Mouse (Mus musculus) E14TG2a.4 (cell line): Measurements from ENCODE around the gene Grem1.

Experiments
- H3K27me3 ChIP-seq: 2 replicates; pipeline ENCODE4 v1.6.1; 2014; ENCODE audit warnings: low read length, control low read depth; ENCODE audit not compliant: insufficient read depth
- H3K36me3 ChIP-seq: 2 replicates; pipeline ENCODE4 v1.6.1; 2014; ENCODE audit warnings: low read length, control low read depth; ENCODE audit not compliant: insufficient read depth
- H3K4me1 ChIP-seq: replicated peaks from 2 replicates; pipeline ENCODE4 v1.6.1; 2014; ENCODE audit warnings: low read depth, low read length, control low read depth
- H3K4me3 ChIP-seq: replicated peaks from 2 replicates; pipeline ENCODE4 v1.5.1; 2014; ENCODE audit warnings: mild to moderate bottlenecking, low read length
- H3K9me3 ChIP-seq: 2 replicates; pipeline ENCODE4 v1.6.1; 2014; ENCODE audit warnings: low read length, control low read depth
- CTCF ChIP-seq: conservative IDR thresholded peaks from 2 replicates; pipeline ENCODE4 v1.5.1; 2014; ENCODE audit warnings: low read length
- NANOG ChIP-seq: IDR thresholded peaks from 2 replicates; pipeline ENCODE4 v1.6.1; 2014; ENCODE audit warnings: borderline replicate concordance, low read length, mixed read lengths
- POU5F1 ChIP-seq: IDR thresholded peaks from 2 replicates; pipeline ENCODE4 v1.6.1; 2014; ENCODE audit warnings: low read length, borderline replicate concordance

Gene Grem1

DNA sequence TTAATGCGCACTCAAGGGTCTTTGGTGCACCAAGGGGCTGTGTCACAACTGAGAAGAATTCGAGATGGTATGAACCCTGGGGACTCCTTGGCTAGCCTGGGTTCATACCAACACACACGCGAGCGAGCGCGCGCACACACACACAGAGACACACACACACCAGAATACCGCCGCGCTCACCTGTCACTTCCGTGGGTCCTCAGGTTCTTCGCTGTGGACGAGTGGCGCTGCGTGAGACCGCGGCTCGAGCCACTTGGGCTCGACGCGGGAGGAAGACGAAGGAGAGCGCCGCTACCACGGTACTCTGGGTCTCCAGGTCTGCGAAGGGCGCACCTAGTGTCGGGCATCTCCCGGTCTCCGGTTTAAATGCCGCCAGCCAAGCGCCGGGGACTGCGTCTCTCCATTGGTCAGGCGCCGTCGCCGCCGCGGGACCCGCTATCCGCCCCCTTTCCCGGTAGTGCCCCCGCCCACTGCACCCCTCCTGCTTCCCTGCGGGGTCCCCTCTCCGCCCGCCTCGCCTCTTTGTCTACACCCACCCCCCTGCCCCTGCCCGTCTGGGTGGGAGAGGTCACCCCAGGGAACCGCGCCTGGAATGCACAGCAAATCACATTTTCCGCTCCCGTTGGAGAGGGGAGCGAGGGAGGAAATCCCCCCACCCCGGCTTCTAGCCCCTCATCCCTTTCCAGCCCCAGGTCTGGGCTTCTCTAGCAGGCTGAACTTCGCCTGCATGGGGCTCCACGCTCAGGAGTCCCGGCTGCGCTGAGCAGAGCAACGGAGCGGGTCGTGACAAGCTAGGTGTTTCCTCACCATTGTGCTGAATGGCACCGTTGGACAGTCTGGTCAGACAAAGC lies at the start of gene Grem1:
Grem1 (minus strand) TSS at position 336 of the 851 bp plus-strand sequence.
- Histone ChIP-seq H3K36me3 (no peaks in the 10 kb centered on the region), H3K4me1 (peaks cover 22% of the 10 kb centered on the region), H3K9me3 (no peaks in the 10 kb centered on the region), H3K4me3 (peak within 1 kb of the TSS; percentile 79), H3K27me3 (peaks cover 61% of the 10 kb centered on the region)
- TF ChIP-seq NANOG (no peak), CTCF (no peak), POU5F1 (no peak)

GRCm38 (mm10) chr2:113807640-113808039 lies 49.2 kb upstream of the Grem1 start:
- H3K4me3 ChIP-seq = no peak overlapping the region
- peaks cover 18% of the 10 kb centered on the region for H3K9me3 ChIP-seq
- peaks cover 13% of the 10 kb centered on the region for H3K27me3 ChIP-seq
- no peak for TF ChIP-seq POU5F1
- no peak for TF ChIP-seq NANOG
- peak; percentile 62 for TF ChIP-seq CTCF
- H3K36me3 ChIP-seq = no peaks in the 10 kb centered on the region
- H3K4me1 ChIP-seq = peaks cover 12% of the 10 kb centered on the region

GRCm38 (mm10) chr2:113806851-113807577 lies 48.6 kb upstream of the Grem1 start:
- Histone ChIP-seq H3K27me3 (peaks cover 13% of the 10 kb centered on the region), H3K9me3 (peaks cover 18% of the 10 kb centered on the region), H3K4me1 (peaks cover 12% of the 10 kb centered on the region), H3K36me3 (no peaks in the 10 kb centered on the region), H3K4me3 (no peak overlapping the region)
- TF ChIP-seq CTCF = no peak
- TF ChIP-seq POU5F1 = no peak
- TF ChIP-seq NANOG = no peak

DNA sequence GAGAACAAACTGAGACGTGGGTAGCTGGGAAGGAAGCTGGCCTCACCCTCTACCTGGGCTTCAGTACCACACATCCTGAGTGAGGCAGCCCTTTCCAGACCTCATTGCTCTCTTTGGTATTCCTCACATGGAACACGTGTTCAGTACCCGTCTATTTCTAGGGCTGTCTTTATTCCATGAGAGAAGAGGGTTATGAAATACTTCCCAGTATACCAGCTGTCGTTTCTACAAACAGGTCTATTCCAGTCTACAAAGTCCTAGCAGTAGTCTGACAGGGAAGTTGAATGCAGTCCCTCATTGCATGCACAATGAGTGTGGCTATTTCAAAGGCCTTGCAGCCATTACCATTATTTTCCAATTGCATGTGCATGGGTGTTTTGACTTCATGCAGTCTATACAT lies 47.3 kb upstream of the Grem1 start:
- H3K9me3 ChIP-seq = peaks cover 15% of the 10 kb centered on the region
- no peaks in the 10 kb centered on the region for H3K36me3 ChIP-seq
- H3K27me3 ChIP-seq = peaks cover 13% of the 10 kb centered on the region
- TF ChIP-seq NANOG (no peak), CTCF (no peak), POU5F1 (no peak)
- H3K4me1 ChIP-seq = peaks cover 12% of the 10 kb centered on the region
- no peak overlapping the region for H3K4me3 ChIP-seq

DNA sequence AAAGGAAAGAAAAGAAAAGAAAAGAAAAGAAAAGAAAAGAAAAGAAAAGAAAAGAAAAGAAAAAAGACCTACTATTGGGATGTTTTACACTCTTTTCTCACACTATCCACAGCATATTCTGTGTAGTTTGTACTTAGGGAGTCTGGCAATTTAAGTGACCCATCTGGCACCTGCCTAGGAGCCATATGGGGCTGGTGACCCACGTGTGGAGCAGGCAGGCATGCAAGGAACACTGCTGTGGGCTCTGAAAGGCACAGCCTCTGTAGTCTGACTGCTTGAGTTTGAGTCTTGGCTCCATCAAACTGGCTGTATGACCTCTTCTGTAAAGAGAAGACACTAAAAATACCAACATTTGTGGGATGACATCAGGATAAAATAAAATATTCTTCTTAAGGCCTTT lies 45.3 kb upstream of the Grem1 start:
- Histone ChIP-seq H3K36me3 (no peaks in the 10 kb centered on the region), H3K4me3 (no peak overlapping the region), H3K9me3 (peaks cover 6% of the 10 kb centered on the region), H3K27me3 (peaks cover 13% of the 10 kb centered on the region), H3K4me1 (peaks cover 12% of the 10 kb centered on the region)
- TF ChIP-seq POU5F1 = no peak
- no peak for TF ChIP-seq NANOG
- no peak for TF ChIP-seq CTCF

- H3K9me3 ChIP-seq = peaks cover 10% of the 10 kb centered on the region
- TF ChIP-seq POU5F1 (no peak), NANOG (no peak), CTCF (no peak)
- H3K4me1 ChIP-seq = no peaks in the 10 kb centered on the region
- H3K36me3 ChIP-seq = no peaks in the 10 kb centered on the region
- H3K27me3 ChIP-seq = peaks cover 13% of the 10 kb centered on the region
- H3K4me3 ChIP-seq = no peak overlapping the region
Observed at GRCm38 (mm10) chr2:113800846-113801245, 42.4 kb upstream of the Grem1 start.

GRCm38 (mm10) chr2:113798605-113799004 lies 40.2 kb upstream of the Grem1 start:
- Histone ChIP-seq H3K9me3 (peaks cover 12% of the 10 kb centered on the region), H3K4me3 (no peak overlapping the region), H3K36me3 (no peaks in the 10 kb centered on the region), H3K27me3 (peaks cover 3% of the 10 kb centered on the region; the same call in 1 of the 2 replicates), H3K4me1 (no peaks in the 10 kb centered on the region)
- TF ChIP-seq POU5F1 (no peak), NANOG (no peak), CTCF (no peak)

DNA sequence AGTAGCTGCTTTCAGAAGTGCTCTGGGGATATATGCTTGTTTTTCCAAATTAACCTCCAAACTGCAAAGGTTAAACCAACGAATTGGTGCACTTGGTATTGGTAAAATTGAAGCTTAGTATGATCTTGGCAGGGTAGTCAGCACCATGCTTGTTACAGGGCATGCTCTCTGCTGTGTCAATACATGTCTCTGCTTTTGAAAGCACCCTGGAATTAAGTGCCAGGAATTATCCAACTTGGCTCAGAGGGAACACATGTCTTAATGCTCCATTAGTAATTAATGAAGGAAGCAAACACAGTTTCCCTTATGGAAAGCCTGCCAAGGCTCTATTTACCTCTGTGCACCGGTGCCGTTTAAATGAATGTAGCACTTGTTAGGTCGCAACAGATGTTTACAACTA lies 36.7 kb upstream of the Grem1 start:
- H3K4me1 ChIP-seq = no peaks in the 10 kb centered on the region
- TF ChIP-seq POU5F1 (no peak), NANOG (no peak), CTCF (no peak)
- peaks cover 3% of the 10 kb centered on the region; the same call in 1 of the 2 replicates for H3K27me3 ChIP-seq
- H3K9me3 ChIP-seq = peaks cover 12% of the 10 kb centered on the region
- H3K4me3 ChIP-seq = no peak overlapping the region
- no peaks in the 10 kb centered on the region for H3K36me3 ChIP-seq

- TF ChIP-seq POU5F1 (no peak), NANOG (no peak), CTCF (no peak)
- Histone ChIP-seq H3K4me1 (no peaks in the 10 kb centered on the region), H3K9me3 (peaks cover 12% of the 10 kb centered on the region), H3K4me3 (no peak overlapping the region), H3K36me3 (no peaks in the 10 kb centered on the region), H3K27me3 (peaks cover 2% of the 10 kb centered on the region; the same call in 1 of the 2 replicates)
Observed at GRCm38 (mm10) chr2:113793521-113793920, 35.1 kb upstream of the Grem1 start.
